Mouse (Mus musculus): Measurements from ENCODE around the gene Stoml2.
"Not testable (repeated sequence)": the region's sequence is repeated elsewhere in the genome, so short reads cannot be mapped to it uniquely, and the experiment has no call there.

Stoml2 gene

GRCm38 (mm10) chr4:43004951-43005350, 26.6 kb downstream of the Stoml2 start:
- no peak for DNase-seq (ENCODE audit: low spot score)

DNA sequence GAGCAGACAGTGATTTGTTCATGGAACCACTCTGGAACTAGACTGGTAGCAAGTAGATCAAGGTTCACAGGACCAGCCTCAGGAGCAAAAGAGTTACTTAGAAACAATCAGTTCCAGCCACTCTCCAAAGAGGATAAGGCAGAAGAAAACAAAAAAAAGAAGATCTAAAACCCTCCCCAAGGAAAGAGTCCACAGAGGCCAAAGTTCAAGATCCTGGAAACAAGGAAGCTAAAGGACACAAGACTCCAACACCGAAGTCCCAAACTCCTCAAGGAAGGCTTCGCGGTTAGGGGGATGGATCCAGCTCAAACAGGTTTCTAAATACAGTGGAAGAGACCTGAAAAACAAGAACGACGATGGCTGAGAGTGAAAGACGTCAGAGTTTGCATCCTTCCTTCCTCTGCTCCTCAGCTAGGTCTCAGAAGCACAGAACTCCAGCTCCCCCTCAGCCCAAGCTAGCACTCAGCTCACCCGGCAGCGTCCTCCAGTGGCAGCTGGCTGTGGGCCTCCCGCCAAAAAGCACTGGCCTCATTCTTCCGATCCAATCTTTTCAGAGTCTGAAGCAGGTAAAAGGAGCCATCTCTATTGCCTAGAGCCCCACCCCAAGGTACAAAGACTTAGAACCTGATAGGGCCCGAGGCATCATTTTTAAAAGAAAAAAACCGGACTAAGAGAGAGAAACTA, 28.6 kb downstream of the Stoml2 start:
- no peak for DNase-seq (ENCODE audit: low spot score)

- no peak for DNase-seq (ENCODE audit: low spot score)
Measured at GRCm38 (mm10) chr4:43001272-43001671, 30.2 kb downstream of the Stoml2 start.

DNA sequence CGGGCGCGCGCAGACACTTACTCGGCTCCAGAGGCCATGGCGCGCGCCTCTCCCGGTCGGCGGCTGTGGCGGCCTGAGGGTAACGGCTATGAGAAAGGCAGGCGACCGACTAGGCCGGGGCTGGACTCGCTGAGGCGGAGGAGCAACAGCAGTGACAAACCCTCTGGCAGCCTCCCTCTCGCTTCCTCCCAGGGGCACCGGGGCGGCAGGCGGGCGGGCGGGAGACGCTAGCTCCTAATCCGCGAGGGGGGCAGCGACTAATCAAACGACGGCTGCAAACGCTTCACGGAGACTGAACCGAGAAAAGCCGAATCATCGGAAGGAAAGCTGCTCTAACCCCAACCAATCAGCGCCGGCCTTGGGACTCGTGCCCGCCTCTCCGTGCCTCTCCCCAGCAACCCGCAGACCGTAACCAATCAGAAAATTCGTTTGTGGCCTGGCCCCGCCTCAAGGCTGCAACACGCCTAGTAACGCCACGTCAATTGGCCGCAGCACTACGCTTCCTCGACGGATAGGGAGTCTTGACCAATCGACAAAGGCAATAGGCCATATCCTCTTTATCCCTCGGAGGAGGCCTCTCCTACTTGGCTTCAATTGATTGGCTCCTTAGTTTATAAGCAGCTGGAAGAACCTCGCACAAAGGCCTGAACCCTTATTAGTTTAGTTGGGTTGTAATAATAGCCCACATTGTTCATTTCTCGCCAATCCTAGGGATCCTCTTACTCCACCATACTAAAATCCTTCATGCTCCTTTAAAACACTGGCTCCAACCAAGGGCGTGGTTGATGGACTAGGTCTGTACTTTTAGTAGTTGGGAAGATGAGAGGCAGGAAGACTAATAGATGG, 31.1 kb downstream of the Stoml2 start, which contains the start of gene Vcp:
Vcp (minus strand) TSS at position 367 of the 846 bp plus-strand sequence.
- DNase-seq (ENCODE audit: low spot score), result peak; percentile 100

GRCm38 (mm10) chr4:42999451-43000140, 31.9 kb downstream of the Stoml2 start:
- peak; percentile 87 for DNase-seq (ENCODE audit: low spot score)

DNA sequence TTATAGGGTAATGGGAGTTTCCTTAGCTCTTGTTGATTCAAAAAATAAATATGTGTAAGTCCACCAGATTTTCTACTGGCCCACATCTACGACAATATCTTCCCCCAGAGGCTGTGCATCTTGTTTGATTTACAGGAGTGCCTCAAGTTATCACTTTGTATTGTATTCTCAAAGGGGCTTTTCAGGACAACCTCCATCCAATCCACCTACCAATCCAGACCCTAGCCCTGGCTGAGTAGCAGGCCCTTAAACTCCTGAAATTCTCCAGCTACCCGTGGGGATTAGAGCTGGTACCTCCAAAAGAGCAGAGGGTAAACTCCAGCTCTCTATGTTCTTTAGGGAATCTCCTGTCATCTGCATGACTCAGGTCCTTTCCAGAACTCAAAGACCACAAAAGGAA, 33.5 kb downstream of the Stoml2 start:
- DNase-seq (ENCODE audit: low spot score), result no peak

- no peak for DNase-seq (ENCODE audit: low spot score)
Measured at GRCm38 (mm10) chr4:42988296-42988695, 43.2 kb downstream of the Stoml2 start.

GRCm38 (mm10) chr4:42980467-42980866, 51.0 kb downstream of the Stoml2 start:
- not testable (repeated sequence) for DNase-seq (ENCODE audit: low spot score)

GRCm38 (mm10) chr4:42978062-42978461, 53.4 kb downstream of the Stoml2 start:
- no peak for DNase-seq (ENCODE audit: low spot score)
